Mouse (Mus musculus) gastrocnemius, adult 8-10 months (tissue): ENCODE measurements around the gene Nxpe5. TPM values are rescaled to one million over a fixed set of nuclear protein-coding genes. Genes with fewer than 3 reads are reported as not detected.

Experiments
- DNase-seq, 2 experiments: peaks; one replicate each; pipeline ENCODE4 v3.0.0; 2022; ENCODE audit warnings: low spot score in 2 of 2
- total RNA-seq, 4 experiments: library from RNA; stranded (reverse); gene quantifications; 2 replicates each; pipeline ENCODE4 v1.2.4; 2022

The Nxpe5 gene
- total RNA-seq, 4 experiments from 2014 or later, result 0.12 to 0.38 (median 0.19) TPM

- DNase-seq, result no peak
Measured at GRCm38 (mm10) chr5:138251144-138251543, 25.4 kb downstream of the Nxpe5 start.

GRCm38 (mm10) chr5:138253061-138253460 is 27.4 kb downstream of the Nxpe5 start:
- DNase-seq, result no peak

GRCm38 (mm10) chr5:138255353-138256093 is 29.8 kb downstream of the Nxpe5 start, which contains the start of gene Lamtor4:
TSS of gene Lamtor4 (plus strand) at chr5:138255482.
- peak; percentile 87 to 92 for DNase-seq

- DNase-seq, result no peak
Measured at GRCm38 (mm10) chr5:138256094-138256467, 30.4 kb downstream of the Nxpe5 start.

GRCm38 (mm10) chr5:138256966-138257584 is 31.4 kb downstream of the Nxpe5 start:
- DNase-seq, result no peak

- no peak for DNase-seq
Measured at GRCm38 (mm10) chr5:138257585-138257978, 31.9 kb downstream of the Nxpe5 start.

- no peak for DNase-seq
Measured at GRCm38 (mm10) chr5:138258078-138258477, 32.4 kb downstream of the Nxpe5 start.

GRCm38 (mm10) chr5:138258542-138258941 is 32.8 kb downstream of the Nxpe5 start:
- no peak for DNase-seq

- DNase-seq, result no peak
Measured at GRCm38 (mm10) chr5:138258993-138259392, 33.3 kb downstream of the Nxpe5 start.

GRCm38 (mm10) chr5:138260051-138260450 is 34.4 kb downstream of the Nxpe5 start:
- DNase-seq, result no peak

- no peak for DNase-seq
Measured at GRCm38 (mm10) chr5:138260834-138261233, 35.1 kb downstream of the Nxpe5 start.

- no peak for DNase-seq
Measured at GRCm38 (mm10) chr5:138262001-138262400, 36.3 kb downstream of the Nxpe5 start.

- no peak for DNase-seq
Measured at GRCm38 (mm10) chr5:138262582-138263240, 37.0 kb downstream of the Nxpe5 start.

GRCm38 (mm10) chr5:138263260-138264206 is 37.8 kb downstream of the Nxpe5 start, which contains the start of gene BC037034:
TSS of gene BC037034 (minus strand) at chr5:138264033.
- DNase-seq, result peak; percentile 82 to 84

GRCm38 (mm10) chr5:138264207-138264578 is 38.5 kb downstream of the Nxpe5 start:
- DNase-seq, result no peak

- no peak for DNase-seq
Measured at GRCm38 (mm10) chr5:138265712-138266111, 40.0 kb downstream of the Nxpe5 start.

- DNase-seq, result no peak
Measured at GRCm38 (mm10) chr5:138267114-138267513, 41.4 kb downstream of the Nxpe5 start.

GRCm38 (mm10) chr5:138268980-138269379 is 43.3 kb downstream of the Nxpe5 start:
- DNase-seq, result no peak

- no peak for DNase-seq
Measured at GRCm38 (mm10) chr5:138271232-138271631, 45.5 kb downstream of the Nxpe5 start.

GRCm38 (mm10) chr5:138272409-138272923 is 46.8 kb downstream of the Nxpe5 start, which contains the start of gene Gal3st4:
TSS of gene Gal3st4 (minus strand) at chr5:138272840.
- DNase-seq, result no peak

GRCm38 (mm10) chr5:138274186-138274585 is 48.5 kb downstream of the Nxpe5 start:
- DNase-seq, result no peak
